Mouse (Mus musculus): ENCODE measurements around the gene Rnft1.

- TF ChIP-seq KAT2A (conservative IDR thresholded peaks at IDR 0.05; ENCODE audit: low read depth, low read length) (no peak), EP300 (IDR thresholded peaks at IDR 0.05; ENCODE audit: low read depth in 1 of 2, low read length in 2 of 2) (no peak), POLR2A (IDR thresholded peaks at IDR 0.05; ENCODE audit: control insufficient read depth in 1 of 2, insufficient read depth in 1 of 2, low read depth in 1 of 2, low read length in 2 of 2, poor library complexity in 1 of 2) (no peak), JUND (IDR thresholded peaks at IDR 0.05; ENCODE audit: low read depth, low read length) (no peak), CTCF (IDR thresholded peaks at IDR 0.05 in 2 of 3, conservative IDR thresholded peaks at IDR 0.05 in 1 of 3; ENCODE audit: control insufficient read depth in 1 of 3, insufficient read depth in 1 of 3, low read depth in 2 of 3, low read length in 3 of 3, poor library complexity in 1 of 3, severe bottlenecking in 1 of 3) (no peak), SMC3 (IDR thresholded peaks at IDR 0.05; ENCODE audit: low read depth, low read length) (no peak), RAD21 (IDR thresholded peaks at IDR 0.05; ENCODE audit: low read depth, low read length) (no peak)
Measured at GRCm38 (mm10) chr11:86540476-86540845, 56.0 kb downstream of the Rnft1 start.
